Mouse (Mus musculus) left cerebral cortex, postnatal 14 days (tissue): ENCODE data around the gene Tmem136. TPM values are rescaled to one million over a fixed set of nuclear protein-coding genes. Genes with fewer than 3 reads are reported as not detected.
"Not testable (repeated sequence)": the region's sequence is repeated elsewhere in the genome, so short reads cannot be mapped to it uniquely, and the experiment has no call there.

Source experiments
- DNase-seq, 2 experiments: peaks; one replicate each; pipeline ENCODE4 v3.0.0; 2021 to 2022; ENCODE audit warnings: low spot score in 2 of 2, mixed read lengths in 1 of 2
- intact Hi-C: fragments of 180-260 bp; cut with DNase I; formaldehyde crosslinking; loops from one replicate; pipeline ENCODE4 v1.15.1; 2025
- long read RNA-seq, 2 experiments: library from polyadenylated mRNA; stranded (forward); transcript quantifications; one replicate each; pipeline ENCODE4 v2.0.0; 2021
- total RNA-seq, 2 experiments: library from RNA; stranded (reverse); gene quantifications; 2 replicates each; pipeline ENCODE4 v1.2.3; 2021

Tmem136 gene
- 10 to 100 TPM; 15.4 to 18.0 TPM for total RNA-seq
- long read RNA-seq, experiment 1, transcript Tmem136-201 (3 exons, 3,503 nt), result major isoform, 8 of 11 reads
- long read RNA-seq, experiment 1, partial matches to known transcripts, result 1 of 11 reads
- long read RNA-seq, experiment 1, other reads (novel, unspliced or antisense), result 2 of 11 reads
- long read RNA-seq, experiment 2, transcript Tmem136-201 (3 exons, 3,503 nt), result major isoform, 5 of 11 reads
- long read RNA-seq, experiment 2, partial matches to known transcripts, result 2 of 11 reads
- long read RNA-seq, experiment 2, other reads (novel, unspliced or antisense), result 3 of 11 reads

DNA sequence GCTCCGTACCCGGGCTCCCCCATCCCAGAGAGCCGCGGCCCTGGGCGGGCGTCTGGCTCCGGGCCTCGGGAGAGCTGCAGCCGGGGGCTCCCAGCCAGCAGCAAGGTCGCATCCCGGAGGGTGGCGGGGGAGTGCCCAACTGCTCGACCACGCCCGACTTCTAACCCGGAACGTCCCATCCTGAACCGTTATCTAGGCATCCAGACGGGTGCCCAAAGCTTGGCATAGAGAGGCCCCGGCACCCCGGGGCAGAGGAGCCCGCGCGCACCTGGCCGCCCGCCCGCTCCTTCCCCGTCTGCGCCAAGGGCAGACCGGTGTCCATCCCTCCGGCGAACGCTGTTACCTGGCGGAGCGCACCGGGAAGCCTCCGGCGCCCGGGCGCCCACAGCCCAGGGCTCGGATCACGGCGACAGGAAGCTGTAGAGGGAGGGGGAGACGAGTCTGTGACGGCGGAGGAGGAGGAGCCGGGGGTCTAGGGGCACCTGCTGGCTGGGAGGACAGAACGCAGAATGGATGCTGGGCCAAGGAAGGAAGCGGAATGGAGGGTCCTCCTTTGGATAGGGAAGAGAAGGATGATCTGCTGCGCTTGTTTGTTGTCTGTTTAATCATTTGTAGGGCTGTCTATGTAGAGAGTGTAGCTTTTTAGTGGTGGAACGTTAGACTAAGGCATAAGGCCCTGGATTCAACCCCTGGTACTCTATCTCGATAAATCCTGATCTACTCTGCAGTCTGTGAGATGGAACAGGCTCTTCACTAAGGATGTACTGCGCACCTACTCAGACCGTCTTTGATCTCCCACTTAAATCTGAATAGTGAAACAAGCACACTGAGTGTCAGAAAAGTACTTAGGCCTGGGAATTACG, at the start of gene Tmem136:
Tmem136 (minus strand) TSS at position 437 of the 863 bp plus-strand sequence.
- intact Hi-C loops, result no loop called here
- peak in 1 of 2 experiments; percentile 67 for DNase-seq

DNA sequence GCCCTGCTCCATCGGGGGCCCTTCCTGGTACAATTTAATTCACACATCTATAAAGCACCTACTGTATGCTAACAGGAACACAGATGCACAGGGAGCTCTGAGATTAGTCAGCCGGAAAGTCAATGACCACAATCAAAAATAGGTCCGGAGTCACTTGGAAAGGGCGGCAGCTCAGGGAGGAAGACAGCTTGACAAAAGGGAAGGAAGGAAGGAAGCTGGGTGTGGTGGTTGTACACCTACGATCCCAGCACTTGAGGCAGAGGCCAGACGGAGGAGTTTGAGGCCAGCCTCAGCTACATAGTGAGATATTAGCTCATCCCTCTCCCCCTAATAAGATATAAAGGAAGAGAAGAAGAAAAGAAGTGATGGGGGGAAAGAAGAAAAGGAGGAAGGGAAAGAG, 39.6 kb upstream of the Tmem136 start:
- no peak for DNase-seq
- intact Hi-C loops, result no loop called here

DNA sequence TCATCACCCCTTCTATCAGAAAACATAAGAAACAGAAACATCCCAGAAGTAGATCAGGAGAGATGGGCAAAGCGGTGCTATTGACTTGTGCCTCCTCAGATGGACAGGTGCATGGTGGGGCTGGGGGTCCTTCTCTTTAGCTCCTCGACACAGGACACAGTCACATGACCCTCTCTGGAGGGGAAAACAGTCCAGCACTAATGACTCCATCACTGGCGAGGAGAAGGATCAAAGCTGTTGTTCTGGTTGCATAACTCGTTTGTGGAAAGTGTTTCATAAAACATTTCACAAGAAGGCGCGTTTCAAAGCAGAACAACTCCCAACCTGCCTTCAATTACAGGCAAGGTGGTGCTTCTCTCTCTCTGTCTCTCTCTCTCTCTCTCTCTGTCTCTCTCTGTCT, 35.4 kb upstream of the Tmem136 start:
- no peak for DNase-seq
- intact Hi-C loops, result no loop called here

DNA sequence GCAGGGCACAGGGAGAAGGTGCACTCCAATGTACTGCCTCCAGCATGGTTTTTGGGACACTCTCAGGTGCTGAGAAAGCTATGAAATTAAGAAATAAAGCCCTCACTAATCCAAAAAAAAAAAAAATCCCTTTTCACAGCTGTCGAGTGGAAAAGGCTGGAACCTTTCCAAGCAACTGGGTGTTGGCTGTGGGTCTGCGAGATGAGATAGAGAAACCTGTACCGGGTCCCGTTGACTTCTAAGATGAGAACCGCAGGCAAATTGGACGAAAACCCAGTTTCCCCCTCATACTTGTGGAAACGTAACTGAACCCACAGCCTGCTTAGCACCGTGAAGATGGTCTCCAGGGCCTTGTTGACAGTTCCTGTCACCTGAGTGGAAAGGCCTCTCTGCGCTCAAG, 34.6 kb upstream of the Tmem136 start:
- DNase-seq, result no peak
- intact Hi-C loops, result no loop called here

DNA sequence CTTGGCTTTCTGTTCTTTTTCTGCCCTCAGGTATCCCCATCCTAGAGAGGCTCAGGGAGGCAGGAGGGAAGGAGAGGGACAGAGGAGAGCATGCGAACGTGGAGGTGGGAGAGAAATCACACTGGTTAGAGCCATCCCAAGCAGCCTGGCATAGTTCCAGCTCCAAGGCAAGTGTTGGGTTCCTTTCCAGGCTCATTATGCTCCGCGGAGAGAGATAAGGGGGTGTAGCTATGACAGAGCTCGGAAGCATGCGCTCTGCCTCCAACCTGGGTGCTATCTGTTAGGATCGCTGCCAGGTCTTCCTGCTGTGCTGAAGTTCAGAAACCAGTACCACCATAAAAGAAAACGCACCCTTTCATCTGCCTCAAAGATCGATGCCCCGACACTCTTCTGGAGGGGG, 33.7 kb upstream of the Tmem136 start:
- intact Hi-C loops, result no loop called here
- peak; percentile 67 to 71 for DNase-seq

DNA sequence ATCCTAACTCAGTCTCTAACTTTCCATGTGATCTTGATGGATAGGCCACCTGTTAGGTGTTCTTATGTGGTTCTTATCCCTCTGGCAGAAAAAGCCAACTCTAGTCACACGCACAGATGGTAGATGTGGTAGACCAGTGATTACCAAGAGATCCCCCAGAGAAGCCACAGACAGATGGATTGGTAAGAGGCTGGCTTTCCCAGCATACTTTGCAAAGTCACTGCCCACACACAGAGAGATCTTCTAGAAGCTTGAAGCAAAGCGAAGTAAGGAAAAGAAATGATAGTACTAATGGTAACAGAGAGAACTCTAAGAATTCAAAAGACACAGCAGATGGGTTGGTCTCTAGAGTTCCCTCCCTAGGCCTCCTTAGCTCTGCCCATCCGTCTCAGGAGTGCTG, 33.1 kb upstream of the Tmem136 start:
- DNase-seq, result no peak
- intact Hi-C loops, result no loop called here

DNA sequence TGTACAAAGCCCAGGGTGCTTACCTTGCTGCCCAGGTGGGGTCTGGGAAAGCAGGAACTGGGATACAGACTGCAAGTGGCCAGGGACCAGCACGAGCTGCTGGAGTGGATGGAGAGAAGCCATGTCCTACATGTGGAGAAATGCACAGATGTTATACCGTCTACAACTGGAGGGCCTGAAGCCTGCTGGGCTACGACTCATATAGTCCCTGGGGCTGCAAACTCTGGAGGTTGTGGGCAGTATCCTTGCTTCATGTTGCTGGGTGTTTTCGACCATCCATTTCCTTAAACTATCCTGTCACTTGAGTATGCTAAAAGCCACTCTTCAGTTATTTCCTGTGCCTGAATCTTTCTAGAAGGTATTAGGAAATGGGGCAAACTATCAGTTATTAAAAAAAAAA, 28.8 kb upstream of the Tmem136 start:
- DNase-seq, result no peak
- intact Hi-C loops, result no loop called here

DNA sequence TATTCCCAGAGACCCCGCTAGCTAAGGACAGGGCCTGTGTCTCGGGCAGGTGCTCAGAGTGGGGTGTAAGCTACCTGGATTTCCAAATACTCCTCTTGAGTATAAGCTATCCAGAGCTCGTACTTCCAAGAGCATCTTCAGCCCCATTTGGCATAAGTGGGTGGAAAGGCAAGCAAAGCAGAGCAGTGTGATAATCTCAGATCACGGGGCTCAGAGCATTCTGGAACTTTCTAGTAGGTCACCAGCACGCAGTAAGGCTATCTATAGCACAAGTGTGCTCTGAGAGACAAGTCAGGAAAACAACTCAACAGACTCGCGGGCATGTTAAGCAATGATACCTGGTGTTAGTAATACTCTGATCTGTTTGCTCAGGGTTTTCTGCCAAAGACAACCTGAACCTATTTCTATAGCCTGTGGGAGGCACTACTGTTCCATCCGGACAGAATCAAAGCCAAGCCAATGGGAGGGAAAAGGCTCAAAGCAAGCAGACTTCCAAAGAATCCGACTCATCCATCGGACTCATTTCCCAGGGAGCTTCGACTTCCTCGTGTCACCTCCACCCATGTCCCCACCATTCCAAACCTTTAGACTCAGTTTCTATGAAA, 27.9 kb upstream of the Tmem136 start:
- intact Hi-C loops, result loop anchor here (5.0 kb wide), 1 partner anchor 143 kb away; no protein-coding TSS in a partner anchor
- DNase-seq, result peak in 1 of 2 experiments; percentile 69

DNA sequence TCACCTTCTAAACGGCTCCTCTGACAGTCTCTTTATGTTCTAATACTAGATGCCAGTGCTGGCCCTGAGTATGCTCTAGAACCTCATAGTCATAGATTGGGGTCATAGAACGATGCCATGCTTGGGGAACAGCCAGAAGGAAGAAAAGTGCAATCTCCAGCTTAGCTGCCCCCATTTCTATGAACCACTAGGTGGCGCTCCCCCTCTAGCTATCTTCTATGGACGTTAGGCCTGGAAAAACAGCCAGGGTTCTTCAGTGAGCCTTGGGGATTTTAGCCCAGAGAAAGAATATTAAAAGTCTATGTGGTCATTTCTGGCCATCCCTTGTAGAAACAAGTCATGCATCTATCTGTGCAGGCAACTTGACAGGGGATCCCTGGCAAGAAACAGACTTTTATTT, 25.5 kb upstream of the Tmem136 start:
- intact Hi-C loops, result loop anchor here (1.0 to 5.0 kb wide), 2 partner anchors 69 to 145 kb away; no protein-coding TSS in a partner anchor
- DNase-seq, result peak; percentile 68 to 86

DNA sequence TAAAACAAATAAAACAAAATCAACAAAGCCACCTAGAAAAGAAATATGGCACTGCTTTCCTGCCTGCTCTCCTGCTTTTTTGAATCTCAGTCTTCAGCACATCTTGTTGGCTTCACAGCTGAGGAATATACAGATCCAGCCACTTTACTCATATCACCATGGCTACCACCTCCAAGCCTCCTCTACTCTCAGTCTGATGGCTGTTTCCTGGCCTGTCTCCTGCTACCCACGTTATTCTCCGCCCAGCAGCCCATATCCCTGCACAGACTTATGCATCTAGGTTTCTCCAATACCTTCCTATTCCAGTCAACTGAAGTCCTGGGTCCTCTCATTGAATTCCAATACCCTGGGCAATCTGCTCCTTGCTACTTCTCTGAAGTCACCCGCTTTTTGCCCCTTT, 17.2 kb upstream of the Tmem136 start:
- DNase-seq, result peak; percentile 70 to 81
- intact Hi-C loops, result no loop called here

DNA sequence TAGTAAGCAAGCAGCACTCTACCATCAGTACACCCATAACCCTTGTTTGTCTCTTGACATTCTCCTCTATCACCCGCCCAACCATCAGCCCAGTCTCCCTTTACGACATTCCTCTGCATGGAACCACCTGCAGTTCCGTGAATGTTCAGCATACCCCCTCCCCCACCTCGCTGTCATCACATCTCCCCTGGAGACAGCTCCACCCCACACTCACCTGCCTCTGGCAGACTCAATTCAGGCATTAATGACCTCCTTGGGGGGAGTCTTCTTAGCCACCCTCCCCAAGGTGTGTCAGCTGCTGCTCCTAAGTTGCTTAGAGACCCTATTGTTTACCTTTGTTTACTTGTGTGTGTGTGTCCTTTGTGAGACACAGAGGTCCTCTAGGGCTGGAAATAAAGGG, 16.0 kb upstream of the Tmem136 start:
- intact Hi-C loops, result no loop called here

DNA sequence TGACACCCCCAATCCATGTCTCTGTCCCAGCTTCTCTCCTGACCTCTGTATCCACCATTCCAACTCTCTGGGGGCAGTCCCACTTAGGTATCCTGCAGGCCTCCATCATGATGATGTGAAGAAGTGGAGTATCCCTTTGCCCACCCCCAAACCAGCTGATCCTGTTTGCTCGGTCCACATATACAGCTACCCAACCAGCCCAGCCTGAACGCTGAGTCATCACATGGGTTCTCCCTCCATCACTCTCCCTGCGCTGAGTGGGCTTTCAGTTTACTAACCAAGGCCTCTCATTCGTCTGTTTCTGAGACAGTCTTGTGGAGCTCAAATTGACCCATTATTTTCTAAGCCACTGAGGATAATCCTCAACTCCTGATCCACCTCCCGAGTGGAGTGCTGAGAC, 15.6 kb upstream of the Tmem136 start:
- no peak for DNase-seq
- intact Hi-C loops, result no loop called here

More for the DNA sequence above, 16.0 kb upstream of the Tmem136 start:
- DNase-seq, result no peak

DNA sequence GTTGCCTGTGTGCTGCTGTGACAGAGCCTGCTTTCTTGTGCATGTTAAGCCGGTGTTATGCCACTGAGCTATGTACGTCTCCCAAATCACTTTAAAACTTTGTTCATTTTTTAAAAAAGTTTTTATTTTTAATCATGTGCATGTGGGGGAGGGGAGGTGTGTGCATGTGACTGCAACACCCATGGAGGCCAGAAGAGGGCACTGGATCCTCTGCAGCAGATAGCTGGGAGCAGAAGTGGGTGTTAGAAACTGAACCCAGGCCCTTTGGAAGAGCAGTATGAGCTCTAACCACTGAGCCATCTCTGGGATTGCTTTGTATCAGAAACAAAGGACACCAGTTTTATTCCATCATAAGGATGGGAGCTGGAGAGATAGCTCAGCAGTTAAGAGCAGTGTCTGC, 14.3 kb upstream of the Tmem136 start:
- intact Hi-C loops, result no loop called here
- no peak for DNase-seq

DNA sequence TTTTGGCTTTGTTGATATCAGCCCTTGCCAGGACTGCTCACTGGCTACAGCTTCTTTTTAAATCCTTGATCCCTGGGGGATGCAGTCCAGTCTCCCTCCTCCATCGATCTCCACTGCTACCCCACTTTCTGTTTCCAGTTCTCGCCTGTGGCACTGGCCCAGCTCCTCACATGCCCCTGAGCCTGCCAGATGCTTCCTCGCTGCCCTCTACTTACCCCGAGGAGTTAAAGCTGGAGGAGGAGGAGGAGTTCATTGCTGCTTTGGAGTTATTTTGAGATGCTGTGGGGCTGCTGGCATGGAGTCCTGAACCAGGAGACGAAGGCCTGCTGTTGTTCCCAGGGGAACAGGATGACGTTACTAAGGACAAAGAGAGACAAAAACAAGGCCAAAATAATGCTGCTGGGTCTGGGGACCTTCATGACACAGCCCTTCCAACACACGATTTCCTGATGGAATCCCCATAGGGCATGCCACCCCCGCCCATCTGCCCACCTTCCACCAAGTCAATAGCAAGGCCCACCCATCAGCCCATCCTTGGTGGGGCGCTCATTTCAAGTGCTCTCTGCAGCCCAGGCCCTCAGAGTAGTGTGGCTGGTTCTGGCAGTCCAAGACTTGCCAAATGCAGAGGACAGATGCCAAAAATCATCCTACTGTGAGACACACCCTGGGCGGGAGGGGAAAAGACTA, 10.9 kb upstream of the Tmem136 start:
- DNase-seq, result no peak
- intact Hi-C loops, result no loop called here

DNA sequence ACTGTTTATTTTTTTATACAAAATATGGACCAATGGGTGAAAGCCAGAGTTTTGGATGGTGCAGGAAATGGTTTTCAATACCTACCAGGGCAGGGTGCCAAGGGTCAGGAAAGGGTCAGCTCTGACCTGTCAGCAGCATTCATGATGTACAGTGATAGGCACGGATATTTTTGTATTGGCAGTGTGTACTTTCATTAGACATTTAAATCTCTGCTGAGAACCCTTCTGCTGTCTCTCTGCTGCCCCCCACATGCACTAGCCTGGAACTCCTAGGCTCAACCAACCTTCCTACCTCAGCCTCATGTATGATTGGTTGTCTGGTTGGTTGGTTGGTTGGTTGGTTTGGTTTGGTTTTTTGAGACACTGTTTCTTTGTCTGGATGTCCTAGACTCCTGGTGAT, 6.0 kb upstream of the Tmem136 start:
- DNase-seq, result no peak
- intact Hi-C loops, result no loop called here

DNA sequence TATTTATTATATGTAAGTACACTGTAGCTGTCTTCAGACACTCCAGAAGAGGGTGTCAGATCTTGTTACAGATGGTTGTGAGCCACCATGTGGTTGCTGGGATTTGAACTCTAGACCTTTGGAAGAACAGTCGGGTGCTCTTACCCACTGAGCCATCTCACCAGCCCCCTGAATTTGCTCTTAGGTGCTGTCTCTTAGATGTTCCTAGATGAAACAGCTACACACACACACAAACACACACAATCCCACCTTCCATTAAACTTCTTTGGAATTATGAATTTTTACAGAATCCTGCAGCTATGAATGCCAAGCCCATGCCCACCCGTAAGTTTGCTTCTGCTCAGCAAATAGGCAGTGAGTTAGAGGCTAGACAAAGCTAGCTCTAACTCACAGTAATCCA, 5.6 kb upstream of the Tmem136 start:
- DNase-seq, intact Hi-C loops: not testable (repeated sequence)

DNA sequence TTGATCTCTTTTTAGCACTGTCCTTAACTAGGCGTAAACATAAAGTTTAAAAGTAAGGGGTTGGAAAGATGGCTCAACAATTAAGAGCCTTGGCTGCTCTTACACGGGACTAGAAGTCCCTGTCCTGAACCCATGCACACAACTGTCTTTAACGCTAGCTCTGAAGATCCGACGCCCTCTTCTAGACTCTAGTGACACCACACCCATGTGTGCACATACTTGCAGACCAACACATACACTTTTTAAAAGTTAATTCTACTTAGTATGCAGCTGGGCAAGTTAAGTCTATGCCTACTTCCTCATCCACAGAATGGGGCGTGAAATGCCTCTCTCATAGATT, 597 bp upstream of the Tmem136 start:
- intact Hi-C loops, result no loop called here
- DNase-seq, result no peak

DNA sequence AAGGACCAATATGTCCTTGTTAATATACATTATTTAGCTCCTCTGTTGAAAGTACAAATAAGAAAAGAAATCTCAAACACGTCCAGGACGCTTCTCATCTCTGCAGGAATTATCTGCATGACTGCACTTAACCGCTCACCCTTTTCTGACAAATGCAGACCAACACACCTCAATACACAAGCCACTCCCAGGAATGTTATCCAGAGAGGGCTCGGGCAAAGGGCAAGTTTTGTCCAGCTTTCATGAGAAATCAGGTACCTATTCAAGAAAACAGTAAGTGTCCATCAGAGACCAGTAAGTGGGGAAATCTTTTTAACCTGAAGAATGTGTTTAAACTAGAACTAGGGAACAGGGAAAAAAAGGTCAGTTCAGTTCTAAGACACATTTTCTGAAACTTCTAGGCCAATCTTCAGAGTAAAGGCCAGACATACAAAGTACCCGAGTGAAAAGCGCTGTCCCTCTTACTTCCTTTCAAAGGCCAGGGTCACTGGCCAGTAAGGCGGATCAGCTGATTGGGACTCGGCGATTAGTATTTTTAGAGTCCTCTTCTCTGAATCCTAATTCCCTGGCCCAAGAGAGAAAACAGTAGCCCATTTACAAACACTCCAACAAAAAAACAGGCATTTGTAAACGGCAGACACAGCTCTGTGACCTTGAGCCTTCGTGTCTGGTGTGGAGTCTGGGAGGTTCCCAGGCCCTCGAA, 788 bp downstream of the Tmem136 start:
- DNase-seq, result no peak
- intact Hi-C loops, result no loop called here

DNA sequence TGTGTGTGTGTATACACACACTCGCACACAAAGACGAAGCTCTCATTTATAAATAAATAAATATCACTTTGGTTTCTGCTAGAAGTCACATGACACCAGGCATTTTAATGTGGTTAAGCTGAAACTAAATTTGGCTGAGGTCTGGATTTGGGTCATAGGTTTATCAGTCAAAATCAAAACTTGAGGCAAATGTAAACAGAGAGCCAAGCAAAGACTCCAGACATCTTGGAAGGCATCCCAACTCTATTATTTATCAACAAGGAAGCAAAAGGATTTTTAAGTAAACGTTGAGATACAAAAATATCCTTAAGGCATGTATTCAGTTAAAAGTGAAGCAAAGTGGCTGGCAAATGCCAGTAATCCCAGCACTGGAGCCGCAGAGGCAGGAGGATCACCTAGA, 1.5 kb downstream of the Tmem136 start:
- intact Hi-C loops, result no loop called here
- no peak for DNase-seq
